Mouse (Mus musculus) midbrain, embryonic 14.5 days (tissue): ENCODE data around the gene Gm9903. TPM values are rescaled to one million over a fixed set of nuclear protein-coding genes. Genes with fewer than 3 reads are reported as not detected.
A peak's percentile ranks its signal among the peaks of the same experiment; 100 is the strongest.

Experiments
- ATAC-seq: fragments of 200-750 bp; cut with Nextera tagmentation; 2 replicates; pipeline ENCODE4 v1.8.0; 2017; ENCODE audit warnings: moderate number of reproducible peaks, moderate library complexity; ENCODE audit not compliant: low FRiP score, low TSS enrichment
- DNase-seq: peaks from one replicate; pipeline ENCODE4 v3.0.0-alpha.2; 2015
- H3K27ac ChIP-seq: fragments of 300-500 bp; sonication (generic); replicated peaks from 2 replicates; pipeline ENCODE4 v1.5.1; 2014; ENCODE audit warnings: mild to moderate bottlenecking, low read depth, low read length, moderate library complexity
- H3K27me3 ChIP-seq: fragments of 300-500 bp; sonication (generic); 2 replicates; pipeline ENCODE4 v1.6.1; 2014; ENCODE audit warnings: low read length, control low read depth, mixed read lengths; ENCODE audit not compliant: control insufficient read depth, insufficient read depth
- H3K36me3 ChIP-seq: fragments of 300-500 bp; sonication (generic); 2 replicates; pipeline ENCODE4 v1.6.1; 2014; ENCODE audit warnings: low read length, control low read depth; ENCODE audit not compliant: control insufficient read depth, insufficient read depth
- H3K4me1 ChIP-seq: fragments of 300-500 bp; sonication (generic); 2 replicates; pipeline ENCODE4 v1.6.1; 2014; ENCODE audit warnings: mild to moderate bottlenecking, antibody characterized with exemption, low read length, control low read depth; ENCODE audit not compliant: control insufficient read depth, insufficient read depth
- H3K4me2 ChIP-seq: fragments of 300-500 bp; sonication (generic); 2 replicates; pipeline ENCODE4 v1.6.1; 2014; ENCODE audit warnings: mild to moderate bottlenecking, low read length, moderate library complexity
- H3K4me3 ChIP-seq: fragments of 300-500 bp; sonication (generic); replicated peaks from 2 replicates; pipeline ENCODE4 v1.5.1; 2014; ENCODE audit warnings: low read depth, low read length
- H3K9ac ChIP-seq: fragments of 300-500 bp; sonication (generic); replicated peaks from 2 replicates; pipeline ENCODE4 v1.6.1; 2014; ENCODE audit warnings: mild to moderate bottlenecking, low read length, moderate library complexity
- H3K9me3 ChIP-seq: fragments of 300-500 bp; sonication (generic); 2 replicates; pipeline ENCODE4 v1.6.1; 2016; ENCODE audit warnings: low read length, control low read depth, mixed read lengths; ENCODE audit not compliant: control insufficient read depth
- WGBS: fragments of 180-500 bp; shearing (Covaris S2); extraction: QIAGEN DNeasy Blood & Tissue Kit; methylation state at CpG from one replicate; pipeline ENCODE4 v1.1.7; 2014; 5-methylcytosine and 5-hydroxymethylcytosine counted together
- polyA plus RNA-seq: library from polyadenylated mRNA; unstranded; fragments of >200 nt; fragmentation: Nextera tagmentation; extraction: Ambion mirVana; gene quantifications from 2 replicates; pipeline ENCODE4 v1.2.1, GENCODE M21; 2014

The Gm9903 gene
- polyA plus RNA-seq, 1 experiment from 2014 or later = 0.83 TPM

DNA sequence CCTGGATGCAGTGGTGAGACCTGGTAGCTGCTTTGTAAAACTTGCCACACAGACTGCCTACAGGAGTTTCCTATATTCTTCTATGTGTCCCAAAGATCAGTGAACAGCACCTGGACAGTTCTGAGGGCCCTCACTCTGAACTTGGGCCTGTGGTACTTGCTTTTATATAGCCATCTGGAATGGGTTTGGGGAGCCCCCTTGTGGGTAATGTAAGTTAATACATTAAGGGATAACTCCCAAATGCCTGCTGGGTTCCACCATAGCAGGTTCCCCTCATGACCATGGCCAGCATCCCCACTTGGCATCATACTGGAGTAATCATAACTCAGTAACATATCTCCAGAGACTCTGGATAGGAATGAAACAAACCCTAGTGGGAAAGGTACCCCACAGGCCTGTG, 38.5 kb downstream of the Gm9903 start:
- H3K36me3 ChIP-seq = peaks cover 44% of the 10 kb centered on the region
- H3K4me2 ChIP-seq = no peak overlapping the region
- H3K27me3 ChIP-seq = no peaks in the 10 kb centered on the region
- ATAC-seq = no peak
- H3K27ac ChIP-seq = no peak overlapping the region
- H3K9me3 ChIP-seq = no peaks in the 10 kb centered on the region
- no peak overlapping the region for H3K4me3 ChIP-seq
- H3K4me1 ChIP-seq = no peaks in the 10 kb centered on the region
- no peak overlapping the region for H3K9ac ChIP-seq
- peak; percentile 74 for DNase-seq

DNA sequence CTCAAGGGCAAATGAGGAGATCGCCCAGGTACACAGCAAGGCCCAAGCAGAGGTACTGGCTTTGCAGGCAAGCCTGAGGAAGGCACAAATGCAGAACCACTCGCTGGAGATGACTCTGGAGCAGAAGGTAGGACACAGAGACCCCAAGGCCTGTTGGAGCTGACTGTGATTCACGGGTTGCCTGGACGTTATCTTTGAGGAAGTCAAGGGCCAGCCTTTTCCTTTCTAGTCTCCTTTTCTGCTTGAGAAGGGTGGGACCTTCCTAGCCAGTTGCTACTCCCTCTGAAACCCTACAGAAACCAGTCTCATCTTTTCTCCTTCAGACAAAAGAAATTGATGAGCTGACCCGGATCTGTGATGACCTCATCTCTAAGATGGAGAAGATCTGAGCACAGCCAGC, 41.9 kb downstream of the Gm9903 start:
- H3K36me3 ChIP-seq = peaks cover 40% of the 10 kb centered on the region
- H3K4me3 ChIP-seq = no peak overlapping the region
- H3K4me2 ChIP-seq = no peak overlapping the region
- ATAC-seq = no peak
- no peak overlapping the region for H3K27ac ChIP-seq
- WGBS = 88% methylated on average over 5 of the region's 5 CpGs
- no peak overlapping the region for H3K9ac ChIP-seq
- no peaks in the 10 kb centered on the region for H3K9me3 ChIP-seq
- no peak for DNase-seq
- H3K27me3 ChIP-seq = no peaks in the 10 kb centered on the region
- H3K4me1 ChIP-seq = no peaks in the 10 kb centered on the region

DNA sequence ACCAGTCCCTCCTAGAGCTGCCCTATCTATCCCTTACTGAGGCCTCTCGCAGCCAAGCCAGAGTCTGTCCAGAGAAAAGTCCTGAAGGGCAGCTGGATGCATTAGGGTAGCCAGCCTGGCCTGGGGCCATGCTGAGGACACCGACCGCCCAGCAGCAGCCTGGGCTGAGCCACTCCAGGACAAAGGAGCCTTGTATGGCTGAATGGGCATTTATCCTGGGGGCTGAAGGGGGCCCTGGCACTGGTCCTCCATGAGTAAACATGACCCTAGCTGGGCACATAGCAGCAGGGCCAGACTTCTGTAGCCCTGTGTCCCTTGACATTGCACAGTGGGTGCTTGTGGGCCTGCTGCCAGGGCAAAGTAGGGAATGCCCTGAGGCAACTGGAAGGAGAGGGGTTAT, 44.7 kb downstream of the Gm9903 start:
- Histone ChIP-seq H3K27me3 (no peaks in the 10 kb centered on the region), H3K4me2 (no peak overlapping the region), H3K9ac (no peak overlapping the region), H3K27ac (0 out of 2 replicates have a peak overlapping the region, but pooled peaks have one; percentile 26), H3K36me3 (peaks cover 18% of the 10 kb centered on the region), H3K4me3 (no peak overlapping the region), H3K4me1 (no peaks in the 10 kb centered on the region), H3K9me3 (no peaks in the 10 kb centered on the region)
- DNase-seq (peak; percentile 50), ATAC-seq (no peak; the same call in 1 of the 2 replicates)
- 54% methylated on average over 3 of the region's 3 CpGs for WGBS

DNA sequence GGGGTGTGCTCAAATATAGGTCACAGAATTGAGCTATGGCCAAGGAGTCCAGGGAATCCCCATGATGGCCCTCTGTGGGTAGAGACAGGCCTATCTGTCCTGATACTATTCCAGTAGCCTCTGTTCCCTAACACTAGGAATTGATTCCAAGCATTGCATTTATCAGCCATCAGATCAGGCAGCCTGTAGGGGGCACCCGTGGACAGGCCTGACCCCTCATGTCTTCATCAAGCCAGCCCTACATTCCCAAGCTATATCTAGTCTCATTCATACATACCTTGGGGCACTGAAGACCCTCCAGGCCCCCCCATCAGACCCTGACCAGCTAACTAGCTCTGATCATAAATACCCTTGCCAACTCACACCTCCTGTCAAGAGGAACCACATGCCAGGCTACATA, 46.2 kb downstream of the Gm9903 start:
- Histone ChIP-seq H3K4me2 (no peak overlapping the region), H3K9me3 (no peaks in the 10 kb centered on the region), H3K4me3 (no peak overlapping the region), H3K27ac (no peak overlapping the region), H3K27me3 (no peaks in the 10 kb centered on the region), H3K9ac (no peak overlapping the region), H3K36me3 (0 out of 2 replicates have a peak, but pooled peaks cover 10% of the 10 kb centered on the region), H3K4me1 (no peaks in the 10 kb centered on the region)
- 0% methylated on average over 1 of the region's 1 CpGs for WGBS
- DNase-seq (peak; percentile 77), ATAC-seq (no peak)

DNA sequence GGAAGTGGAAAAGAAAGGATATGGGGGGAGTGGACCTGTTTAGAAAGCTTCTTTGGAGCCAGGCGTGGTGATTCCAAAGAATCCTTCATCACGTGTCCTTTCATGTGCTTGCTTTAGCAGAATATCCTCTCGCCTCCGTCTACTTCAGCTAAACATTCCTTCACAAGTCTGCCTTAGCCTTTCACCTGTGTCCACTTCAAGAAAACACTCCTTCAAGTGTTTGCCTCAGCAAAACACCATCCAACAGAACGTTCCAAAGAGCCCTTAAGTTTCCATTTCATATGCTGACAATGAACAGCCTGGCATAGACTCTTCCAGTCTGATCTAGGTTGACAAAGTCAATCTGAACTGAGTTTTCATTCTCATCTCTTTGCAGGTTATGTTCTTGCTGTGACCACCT, 48.5 kb downstream of the Gm9903 start:
- ATAC-seq = no peak
- no peak overlapping the region for H3K27ac ChIP-seq

DNA sequence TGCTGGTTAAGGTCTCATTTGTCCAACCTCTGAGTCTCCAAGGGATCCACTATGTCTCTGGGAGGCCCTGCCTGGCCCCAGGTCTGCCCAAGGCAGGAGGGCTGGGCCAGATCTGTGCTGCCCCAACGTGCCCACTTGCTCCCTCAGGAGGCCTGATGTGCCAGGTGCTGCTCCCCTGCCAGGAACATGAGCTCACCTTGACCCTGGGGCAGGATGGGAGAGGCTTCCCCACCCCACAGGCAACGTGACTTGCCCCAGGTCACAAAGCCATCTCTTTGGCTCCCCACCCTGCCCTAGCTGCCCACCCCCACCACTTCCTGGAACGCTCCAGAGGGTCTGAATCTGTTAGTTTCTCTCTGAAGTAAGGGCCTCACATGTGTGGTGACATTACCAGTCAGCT, 51.3 kb downstream of the Gm9903 start:
- no peaks in the 10 kb centered on the region for H3K36me3 ChIP-seq
- no peaks in the 10 kb centered on the region for H3K4me1 ChIP-seq
- no peaks in the 10 kb centered on the region; the same call in 1 of the 2 replicates for H3K27me3 ChIP-seq
- H3K4me3 ChIP-seq = no peak overlapping the region
- DNase-seq (no peak), ATAC-seq (no peak)
- H3K9me3 ChIP-seq = no peaks in the 10 kb centered on the region
- H3K27ac ChIP-seq = no peak overlapping the region
- no peak overlapping the region for H3K9ac ChIP-seq
- WGBS = 71% methylated on average over 3 of the region's 3 CpGs
- H3K4me2 ChIP-seq = no peak overlapping the region

More for the DNA sequence above, 48.5 kb downstream of the Gm9903 start:
- DNase-seq = no peak
- 84% methylated on average over 5 of the region's 5 CpGs for WGBS
- H3K4me3 ChIP-seq = no peak overlapping the region
- H3K4me1 ChIP-seq = no peaks in the 10 kb centered on the region
- H3K36me3 ChIP-seq = no peaks in the 10 kb centered on the region
- H3K4me2 ChIP-seq = no peak overlapping the region
- no peak overlapping the region for H3K9ac ChIP-seq
- no peaks in the 10 kb centered on the region for H3K9me3 ChIP-seq
- no peaks in the 10 kb centered on the region for H3K27me3 ChIP-seq

Other genes with a start within 250 kb of the Gm9903 start
- gene Nkx1-1, start 195.9 kb upstream of the Gm9903 start, polyA plus RNA-seq = 0.49 and 0.70 TPM in 2 replicates
- 31.4 and 35.4 TPM in 2 replicates for gene Fam53a, start 290 bp upstream of the Gm9903 start, polyA plus RNA-seq
- 112 and 134 TPM in 2 replicates for gene Slbp, start 22.6 kb downstream of the Gm9903 start, polyA plus RNA-seq
- 25.5 and 45.9 TPM in 2 replicates for gene Tacc3, start 28.2 kb downstream of the Gm9903 start, polyA plus RNA-seq
- gene Tmem129, start 28.5 kb downstream of the Gm9903 start, polyA plus RNA-seq = 29.4 and 31.1 TPM in 2 replicates
- 20.9 and 21.3 TPM in 2 replicates for gene Fgfr3, start 91.7 kb downstream of the Gm9903 start, polyA plus RNA-seq
- gene Letm1, start 152.9 kb downstream of the Gm9903 start, polyA plus RNA-seq = 64.4 and 70.3 TPM in 2 replicates
- 91.3 and 119 TPM in 2 replicates for gene Nsd2, start 190.8 kb downstream of the Gm9903 start, polyA plus RNA-seq